Mouse (Mus musculus): Measurements from ENCODE around the gene Xpo6. TPM values are rescaled to one million over a fixed set of nuclear protein-coding genes. Genes with fewer than 3 reads are reported as not detected.
A peak's percentile ranks its signal among the peaks of the same experiment; 100 is the strongest.

Gene Xpo6
- polyA plus RNA-seq, 1 experiment from 2014 or later, result 20.0 TPM

- Histone ChIP-seq H3K9ac (ENCODE audit: low read depth, low read length) (no peak overlapping the region), H3K27me3 (replicated peaks; ENCODE audit: control insufficient read depth, insufficient read depth, low read length) (peaks cover 39% of the 10 kb centered on the region), H3K27ac (ENCODE audit: low read depth, low read length) (no peak overlapping the region), H3K36me3 (ENCODE audit: control insufficient read depth, insufficient read depth) (no peaks in the 10 kb centered on the region), H3K4me1 (replicated peaks; ENCODE audit: control insufficient read depth, insufficient read depth, low read length) (0 out of 2 replicates have a peak, but pooled peaks cover 2% of the 10 kb centered on the region), H3K9me3 (ENCODE audit: control insufficient read depth) (no peaks in the 10 kb centered on the region), H3K4me3 (ENCODE audit: low read depth, low read length) (no peak overlapping the region), H3K4me2 (replicated peaks; ENCODE audit: low read depth) (no peak overlapping the region)
- ATAC-seq, result no peak
- TF ChIP-seq CTCF (IDR thresholded peaks at IDR 0.05; ENCODE audit: low read depth), result peak; percentile 61
- 18% methylated on average over 9 of the region's 9 CpGs for WGBS
Observed at GRCm38 (mm10) chr7:126083341-126083979, 116.8 kb downstream of the Xpo6 start.

DNA sequence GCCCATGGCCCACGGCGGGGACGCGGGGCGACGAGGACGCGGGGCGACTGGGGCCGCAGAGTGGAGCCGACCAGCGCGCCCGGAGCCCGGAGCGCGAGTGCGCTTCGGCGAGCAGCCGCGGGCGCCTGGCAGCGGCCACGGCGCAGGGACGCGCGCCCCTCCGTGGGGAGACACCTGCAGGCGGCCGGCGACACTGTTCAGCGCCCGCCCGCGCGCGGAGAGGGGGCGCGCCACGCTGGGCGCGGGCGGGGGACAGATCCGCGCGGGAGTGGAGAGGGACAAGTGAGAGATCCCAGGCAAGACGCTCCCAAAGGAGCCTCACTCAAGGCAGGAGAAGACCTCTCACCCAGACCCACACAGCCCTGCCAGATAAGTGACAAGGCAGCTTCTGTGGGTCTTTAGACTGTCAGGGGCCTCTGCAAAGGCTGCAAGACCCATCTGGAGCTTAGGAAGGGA, 118.0 kb downstream of the Xpo6 start, which contains the start of gene Gsg1l:
Gsg1l (minus strand) TSS at position 126 of the 456 bp plus-strand sequence.
- Histone ChIP-seq H3K9me3 (ENCODE audit: control insufficient read depth) (no peaks in the 10 kb centered on the region), H3K4me3 (ENCODE audit: low read depth, low read length) (peak within 1 kb of the TSS; percentile 44), H3K4me1 (replicated peaks; ENCODE audit: control insufficient read depth, insufficient read depth, low read length) (0 out of 2 replicates have a peak, but pooled peaks cover 2% of the 10 kb centered on the region), H3K27me3 (replicated peaks; ENCODE audit: control insufficient read depth, insufficient read depth, low read length) (peaks cover 39% of the 10 kb centered on the region), H3K27ac (ENCODE audit: low read depth, low read length) (no peak within 1 kb of the TSS), H3K9ac (ENCODE audit: low read depth, low read length) (no peak within 1 kb of the TSS), H3K4me2 (replicated peaks; ENCODE audit: low read depth) (peak within 1 kb of the TSS; percentile 79), H3K36me3 (ENCODE audit: control insufficient read depth, insufficient read depth) (no peaks in the 10 kb centered on the region)
- 1% methylated on average over 34 of the region's 49 CpGs for WGBS
- ATAC-seq, result no peak
- TF ChIP-seq CTCF (IDR thresholded peaks at IDR 0.05; ENCODE audit: low read depth), result peak; percentile 32; the same call in 1 of the 2 replicates

DNA sequence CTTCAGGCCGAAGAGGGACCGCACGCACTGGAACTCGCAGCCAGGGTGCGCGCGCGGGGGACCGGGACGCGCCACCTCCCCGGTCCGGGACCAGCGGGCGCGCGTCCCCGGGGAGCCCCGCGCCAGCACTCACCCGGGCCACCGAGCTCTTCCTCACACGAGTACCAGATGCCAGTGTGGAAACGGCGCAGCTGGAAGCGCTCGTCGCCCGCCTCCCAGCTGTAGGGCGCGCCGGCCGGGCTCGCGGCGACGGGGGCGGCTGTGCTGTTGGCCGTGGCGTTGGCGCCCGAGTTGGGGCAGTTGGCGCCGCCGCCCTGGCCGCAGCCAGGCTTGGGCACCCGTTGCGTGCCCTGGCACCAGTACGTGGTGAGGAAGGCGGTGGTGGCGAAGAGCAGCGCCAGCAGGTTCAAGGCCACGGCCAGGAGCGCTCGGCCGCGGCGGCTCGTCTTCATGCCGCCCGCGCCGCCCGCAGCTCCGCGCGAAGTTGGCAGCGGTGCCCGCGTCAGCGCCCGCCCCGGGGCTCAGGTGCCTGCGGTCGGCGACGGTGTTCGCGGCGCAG, 118.5 kb downstream of the Xpo6 start:
- no peaks in the 10 kb centered on the region for H3K9me3 ChIP-seq (ENCODE audit: control insufficient read depth)
- no peak overlapping the region for H3K9ac ChIP-seq (ENCODE audit: low read depth, low read length)
- peaks cover 39% of the 10 kb centered on the region for H3K27me3 ChIP-seq (replicated peaks; ENCODE audit: control insufficient read depth, insufficient read depth, low read length)
- H3K4me2 ChIP-seq (replicated peaks; ENCODE audit: low read depth), result peak overlapping the region; percentile 79
- no peak for ATAC-seq
- H3K4me3 ChIP-seq (ENCODE audit: low read depth, low read length), result peak overlapping the region; percentile 44
- H3K36me3 ChIP-seq (ENCODE audit: control insufficient read depth, insufficient read depth), result no peaks in the 10 kb centered on the region
- under 1% methylated on average over 73 of the region's 80 CpGs for WGBS
- 0 out of 2 replicates have a peak, but pooled peaks cover 2% of the 10 kb centered on the region for H3K4me1 ChIP-seq (replicated peaks; ENCODE audit: control insufficient read depth, insufficient read depth, low read length)
- no peak for TF ChIP-seq CTCF (IDR thresholded peaks at IDR 0.05; ENCODE audit: low read depth)
- no peak overlapping the region for H3K27ac ChIP-seq (ENCODE audit: low read depth, low read length)

DNA sequence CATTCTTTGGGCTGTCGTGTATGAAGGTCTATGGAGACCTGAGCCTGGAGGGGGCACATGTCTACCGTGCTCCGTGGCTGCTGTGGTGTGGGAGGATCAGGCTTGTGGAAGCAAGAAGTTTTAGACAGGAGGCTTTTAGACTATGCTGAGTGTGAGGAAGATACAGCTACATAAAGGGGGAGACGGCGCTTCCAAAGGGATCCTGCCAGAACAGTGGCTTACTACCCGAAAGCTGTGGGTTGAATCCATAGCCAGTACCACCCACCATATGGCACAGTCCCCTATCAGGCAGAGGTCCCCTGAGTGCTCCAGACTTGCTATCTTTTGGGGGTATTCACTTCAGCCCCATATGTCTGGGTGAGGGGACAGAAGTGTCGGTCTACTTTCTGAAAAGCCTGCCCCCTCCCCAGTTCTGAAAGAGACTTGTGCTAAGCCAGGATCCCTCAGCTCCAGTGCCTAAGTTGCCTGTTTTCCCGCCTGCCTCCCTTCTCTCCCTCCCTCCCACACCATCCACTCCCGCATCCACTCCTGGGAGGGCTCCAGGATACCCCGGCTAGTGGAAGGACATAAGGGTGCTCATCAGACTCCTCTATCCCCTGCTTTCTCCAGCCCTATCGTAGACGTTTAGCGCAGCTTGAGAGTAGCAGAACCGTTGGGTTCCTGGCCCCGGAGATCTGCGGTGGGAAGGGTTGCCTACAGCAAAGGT, 119.2 kb downstream of the Xpo6 start:
- H3K4me3 ChIP-seq (ENCODE audit: low read depth, low read length), result peak overlapping the region; percentile 44
- H3K9ac ChIP-seq (ENCODE audit: low read depth, low read length), result no peak overlapping the region
- H3K27ac ChIP-seq (ENCODE audit: low read depth, low read length), result no peak overlapping the region
- no peaks in the 10 kb centered on the region for H3K4me1 ChIP-seq (replicated peaks; ENCODE audit: control insufficient read depth, insufficient read depth, low read length)
- H3K4me2 ChIP-seq (replicated peaks; ENCODE audit: low read depth), result peak overlapping the region; percentile 79
- ATAC-seq, result no peak
- H3K27me3 ChIP-seq (replicated peaks; ENCODE audit: control insufficient read depth, insufficient read depth, low read length), result peaks cover 39% of the 10 kb centered on the region
- no peaks in the 10 kb centered on the region for H3K9me3 ChIP-seq (ENCODE audit: control insufficient read depth)
- no peaks in the 10 kb centered on the region for H3K36me3 ChIP-seq (ENCODE audit: control insufficient read depth, insufficient read depth)
- no peak for TF ChIP-seq CTCF (IDR thresholded peaks at IDR 0.05; ENCODE audit: low read depth)
- 26% methylated on average over 16 of the region's 16 CpGs for WGBS

DNA sequence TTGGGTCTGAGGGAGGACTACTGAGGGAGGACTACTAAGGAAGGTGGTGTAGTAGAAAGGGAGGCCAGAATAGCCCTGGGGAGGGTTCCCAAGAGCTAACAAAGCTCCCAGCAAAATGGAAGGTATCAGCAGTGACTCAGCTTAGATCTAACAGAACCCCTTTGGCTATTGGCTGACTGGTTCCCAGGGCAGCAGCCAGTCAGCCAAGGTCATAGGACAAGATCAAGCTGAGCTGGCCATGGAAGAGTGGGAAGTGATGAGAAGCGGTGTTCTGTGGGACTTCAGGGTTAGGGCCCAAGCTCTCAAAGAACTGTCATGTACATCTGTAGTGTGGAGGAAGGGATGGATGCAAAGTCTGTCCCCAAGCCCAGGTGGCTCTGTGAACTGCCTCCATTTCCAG, 123.4 kb downstream of the Xpo6 start:
- Histone ChIP-seq H3K4me1 (replicated peaks; ENCODE audit: control insufficient read depth, insufficient read depth, low read length) (no peaks in the 10 kb centered on the region), H3K9me3 (ENCODE audit: control insufficient read depth) (no peaks in the 10 kb centered on the region), H3K27me3 (replicated peaks; ENCODE audit: control insufficient read depth, insufficient read depth, low read length) (peaks cover 21% of the 10 kb centered on the region), H3K27ac (ENCODE audit: low read depth, low read length) (no peak overlapping the region), H3K4me3 (ENCODE audit: low read depth, low read length) (no peak overlapping the region), H3K4me2 (replicated peaks; ENCODE audit: low read depth) (no peak overlapping the region), H3K9ac (ENCODE audit: low read depth, low read length) (no peak overlapping the region), H3K36me3 (ENCODE audit: control insufficient read depth, insufficient read depth) (no peaks in the 10 kb centered on the region)
- no peak for ATAC-seq
- 96% methylated on average over 1 of the region's 1 CpGs for WGBS
- no peak for TF ChIP-seq CTCF (IDR thresholded peaks at IDR 0.05; ENCODE audit: low read depth)

- Histone ChIP-seq H3K36me3 (ENCODE audit: control insufficient read depth, insufficient read depth) (no peaks in the 10 kb centered on the region), H3K4me2 (replicated peaks; ENCODE audit: low read depth) (no peak overlapping the region), H3K9ac (ENCODE audit: low read depth, low read length) (no peak overlapping the region), H3K27ac (ENCODE audit: low read depth, low read length) (no peak overlapping the region), H3K4me3 (ENCODE audit: low read depth, low read length) (no peak overlapping the region), H3K4me1 (replicated peaks; ENCODE audit: control insufficient read depth, insufficient read depth, low read length) (no peaks in the 10 kb centered on the region), H3K9me3 (ENCODE audit: control insufficient read depth) (no peaks in the 10 kb centered on the region), H3K27me3 (replicated peaks; ENCODE audit: control insufficient read depth, insufficient read depth, low read length) (peaks cover 2% of the 10 kb centered on the region; the same call in 1 of the 2 replicates)
- WGBS, result 55% methylated on average over 9 of the region's 9 CpGs
- no peak for ATAC-seq
- TF ChIP-seq CTCF (IDR thresholded peaks at IDR 0.05; ENCODE audit: low read depth), result no peak
Observed at GRCm38 (mm10) chr7:126075058-126075457, 125.2 kb downstream of the Xpo6 start.
